Mouse (Mus musculus) layer of hippocampus, adult 9-10 months (tissue): ENCODE measurements at regions not wholly inside any gene's neighbourhood (a gene's known extent, or its start where the extent isn't known, plus 50 kb on each side); places are given as distances from the start of the nearest gene placed in this dataset.

Experiments
- DNase-seq: peaks from one replicate; pipeline ENCODE4 v3.0.0; 2022; ENCODE audit warnings: low spot score

- no peak for DNase-seq
Observed at GRCm38 (mm10) chr6:47354515-47354914, 98.7 kb upstream of the Cul1 start.

- DNase-seq = no peak
Observed at GRCm38 (mm10) chr6:47355500-47355899, 97.7 kb upstream of the Cul1 start.

DNA sequence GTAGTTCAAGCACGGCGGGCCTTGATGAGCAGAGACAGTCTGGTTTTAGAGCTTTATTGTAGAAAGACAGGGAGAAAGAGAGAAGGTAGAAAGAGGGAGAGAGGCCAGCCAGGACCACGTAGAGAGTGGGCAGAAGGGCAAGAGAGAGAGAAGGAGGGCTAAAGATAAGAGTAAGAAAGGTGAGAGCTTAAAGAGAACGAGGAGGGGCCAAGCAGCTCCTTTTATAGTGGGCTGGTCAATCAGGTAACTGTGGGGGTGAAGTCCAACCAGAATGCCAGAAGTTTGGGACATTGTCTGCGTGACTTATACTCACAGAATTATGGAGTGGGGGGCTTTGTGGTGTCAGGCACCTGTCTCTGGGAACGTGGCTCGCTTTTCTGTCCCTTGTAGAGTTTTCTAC, 96.7 kb upstream of the Cul1 start:
- DNase-seq = no peak

- peak; percentile 50 for DNase-seq
Observed at GRCm38 (mm10) chr6:47358686-47359085, 94.5 kb upstream of the Cul1 start.

DNA sequence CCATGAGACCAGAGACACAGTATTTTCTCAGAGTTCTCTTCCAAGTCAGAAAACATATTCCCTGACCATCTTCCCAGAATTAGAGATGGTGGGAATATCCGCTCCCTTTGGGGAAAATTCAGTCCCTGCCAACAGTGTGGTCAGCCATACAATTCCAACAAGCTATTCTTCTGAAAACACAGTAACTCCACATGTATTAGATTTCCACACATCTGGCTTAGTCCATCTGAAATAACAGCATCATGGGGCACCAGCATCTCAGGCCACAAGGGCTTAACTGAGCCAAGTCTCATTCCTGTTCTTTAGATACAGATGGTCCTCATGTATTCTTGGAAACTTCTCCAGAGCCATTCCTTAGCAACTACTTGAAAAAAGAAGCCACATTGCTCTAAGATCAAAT, 89.2 kb upstream of the Cul1 start:
- DNase-seq = no peak

DNA sequence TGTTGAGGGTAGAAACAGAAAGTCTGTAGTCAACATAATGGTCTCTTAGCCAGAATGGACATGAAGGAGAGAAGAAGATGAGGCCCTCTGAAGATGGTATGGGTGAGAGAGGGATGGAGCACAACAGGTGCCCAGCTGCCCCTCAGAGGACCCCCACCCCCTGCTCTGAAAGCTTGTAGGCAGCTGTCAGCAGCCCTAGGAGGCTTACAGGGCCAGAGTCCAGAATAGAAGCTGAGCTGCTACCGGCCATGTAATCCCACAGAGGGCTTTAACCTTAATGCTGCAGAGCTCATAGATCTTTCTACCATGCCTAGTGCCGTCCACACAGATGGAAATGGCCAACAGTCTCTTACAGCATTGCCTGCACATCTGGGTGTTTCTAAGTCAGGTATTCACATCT, 88.6 kb upstream of the Cul1 start:
- no peak for DNase-seq

DNA sequence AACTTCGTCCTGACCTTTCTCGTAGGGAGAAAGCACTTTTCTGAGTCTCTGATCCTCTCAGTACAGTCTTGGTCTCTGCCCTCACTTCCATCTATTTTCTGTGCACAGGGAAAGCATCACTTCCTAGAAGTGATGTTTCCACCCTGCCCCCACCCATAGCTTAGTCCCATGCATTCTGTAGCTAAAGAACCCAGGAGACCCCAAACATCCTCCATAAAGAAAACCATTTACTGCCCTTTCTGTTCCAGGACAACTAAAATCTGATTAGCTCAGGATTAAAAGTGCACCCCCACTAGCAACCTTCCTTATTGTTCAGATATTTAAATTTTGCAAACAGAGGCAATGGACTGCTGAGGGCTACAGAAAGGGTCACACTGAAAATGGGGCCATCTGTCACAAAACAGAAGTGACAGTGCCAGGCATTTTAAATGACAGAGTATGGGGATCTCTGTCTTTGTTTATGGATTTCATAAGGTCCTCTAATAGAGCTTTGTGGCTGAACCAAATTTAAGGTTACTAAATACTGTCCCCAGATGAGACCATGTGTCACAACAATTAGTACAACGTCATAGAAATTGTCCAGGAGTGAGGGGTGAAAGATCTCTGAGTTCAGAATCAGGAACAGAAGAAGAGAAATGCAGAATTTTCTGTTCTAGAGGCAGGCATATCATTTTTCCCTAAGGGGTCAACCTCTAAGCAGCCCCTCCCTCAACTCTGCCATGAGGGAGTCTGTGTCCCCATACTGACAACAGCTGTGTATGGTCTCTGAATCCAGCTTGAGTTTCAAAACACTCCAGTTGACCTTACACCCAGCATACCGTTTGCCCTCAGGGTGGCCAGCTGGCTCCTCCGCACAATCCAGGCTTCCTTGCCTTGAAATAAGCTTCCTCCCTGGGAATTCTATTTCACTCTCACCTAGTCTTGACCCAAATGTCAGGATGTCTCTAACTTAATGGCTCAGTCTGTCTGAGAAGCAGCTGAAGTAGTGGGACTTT, 87.2 kb upstream of the Cul1 start:
- DNase-seq = no peak

GRCm38 (mm10) chr6:47367461-47367860, 85.7 kb upstream of the Cul1 start:
- DNase-seq = no peak

DNA sequence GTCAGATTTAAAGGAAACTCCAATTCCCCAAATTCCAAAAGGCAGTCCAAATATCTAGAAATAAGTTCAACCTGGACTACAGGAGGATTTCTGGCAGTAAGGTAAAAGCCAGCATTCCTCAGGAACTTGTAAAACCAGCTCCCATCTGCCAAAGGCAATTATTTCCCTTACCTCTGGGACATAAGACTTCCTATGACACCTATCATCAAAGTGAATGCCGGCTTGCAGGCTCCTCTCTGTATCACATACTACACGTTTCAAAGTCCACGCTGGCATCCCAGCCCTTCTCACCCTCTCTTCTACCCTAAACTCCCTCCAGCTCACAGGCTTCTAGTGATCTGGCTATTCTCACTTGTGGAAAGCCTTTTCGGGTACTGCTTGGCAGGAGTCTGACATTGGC, 77.5 kb upstream of the Cul1 start:
- no peak for DNase-seq

DNA sequence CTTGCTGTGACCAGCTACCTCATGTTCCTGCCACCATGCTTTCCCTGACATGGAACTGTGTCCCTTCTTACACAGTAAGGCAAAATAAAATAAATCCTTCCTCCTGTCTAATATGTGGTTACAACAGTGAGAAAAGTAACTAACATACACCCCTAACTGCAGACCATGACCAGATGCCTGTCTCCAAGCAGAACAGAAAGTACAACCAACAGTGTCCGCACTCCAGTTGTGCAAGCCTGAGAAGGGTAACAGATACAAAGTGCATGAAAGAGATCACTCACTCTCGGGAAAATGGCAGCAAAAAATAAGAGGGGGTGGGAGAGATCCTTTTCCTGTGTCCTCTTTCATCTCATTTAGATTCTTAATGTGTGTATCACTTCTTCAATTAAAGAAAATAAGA, 71.7 kb upstream of the Cul1 start:
- no peak for DNase-seq

- no peak for DNase-seq
Observed at GRCm38 (mm10) chr6:47386550-47386949, 66.6 kb upstream of the Cul1 start.

DNA sequence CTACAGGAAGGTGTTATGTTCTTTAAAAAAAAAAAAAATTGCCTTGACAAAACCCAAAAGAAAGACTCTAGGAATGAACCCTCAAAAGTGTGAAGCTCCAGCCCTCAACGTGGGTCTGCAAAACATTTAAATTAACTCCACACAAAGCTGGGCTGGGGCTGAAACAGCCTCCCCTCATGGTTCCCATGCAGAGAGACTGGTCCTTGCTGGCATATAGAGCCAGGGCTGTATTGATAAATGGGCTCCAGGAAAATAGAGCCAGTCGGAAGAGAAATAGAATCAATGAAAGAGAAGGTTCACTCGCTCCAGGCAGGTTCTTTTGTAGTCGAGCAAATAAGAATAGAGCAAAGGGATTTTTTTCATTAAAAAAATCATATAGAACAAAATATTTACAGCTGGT, 63.3 kb upstream of the Cul1 start:
- DNase-seq = no peak

GRCm38 (mm10) chr6:47390436-47391002, 62.7 kb upstream of the Cul1 start:
- DNase-seq = peak; percentile 43

DNA sequence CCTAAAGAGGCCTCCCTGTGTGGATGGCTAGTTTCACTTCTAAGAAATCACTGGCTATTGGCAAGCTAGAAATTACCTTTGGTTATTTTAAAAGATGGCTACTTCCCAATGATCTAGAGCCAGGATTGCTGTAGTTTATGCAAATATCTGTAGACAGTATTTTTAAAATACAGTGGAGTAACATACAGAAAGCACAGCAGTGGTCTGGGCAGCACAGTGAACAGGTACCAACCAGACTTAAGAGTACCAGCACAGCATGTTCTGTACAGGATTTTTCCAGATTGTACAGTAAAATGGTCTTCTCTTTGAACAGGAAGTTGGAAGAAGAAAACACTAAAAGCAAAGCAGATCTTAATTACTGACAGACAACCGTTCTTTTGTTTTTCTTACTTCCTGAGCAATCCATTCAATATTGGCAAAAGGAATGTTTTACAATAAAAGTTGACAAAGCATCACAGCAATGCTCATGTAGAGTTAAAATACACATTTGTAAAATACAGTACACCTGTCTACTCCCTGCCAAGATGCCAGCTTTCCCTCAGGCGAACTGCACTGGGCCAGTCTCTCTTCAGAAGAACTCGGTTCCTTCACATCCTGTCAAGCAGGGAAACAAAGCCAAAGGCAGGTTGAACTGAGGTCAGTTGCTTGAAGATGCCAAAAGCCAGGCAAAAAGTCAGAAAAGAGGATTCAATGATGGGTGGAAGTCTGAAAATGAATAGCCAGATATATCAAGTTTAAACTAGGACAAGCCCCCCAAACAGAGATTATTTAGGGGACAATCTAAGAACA, 62.0 kb upstream of the Cul1 start:
- DNase-seq = no peak

GRCm38 (mm10) chr6:47395465-47396337, 57.5 kb upstream of the Cul1 start:
- no peak for DNase-seq
